Mouse (Mus musculus): ENCODE results near the gene Arhgap10. TPM values are rescaled to one million over a fixed set of nuclear protein-coding genes. Genes with fewer than 3 reads are reported as not detected.
"Not testable (repeated sequence)": the region's sequence is repeated elsewhere in the genome, so short reads cannot be mapped to it uniquely, and the experiment has no call there.

Arhgap10 gene
- total RNA-seq, 4 experiments from 2014 or later, result 14.7 to 37.5 (median 18.3) TPM

DNA sequence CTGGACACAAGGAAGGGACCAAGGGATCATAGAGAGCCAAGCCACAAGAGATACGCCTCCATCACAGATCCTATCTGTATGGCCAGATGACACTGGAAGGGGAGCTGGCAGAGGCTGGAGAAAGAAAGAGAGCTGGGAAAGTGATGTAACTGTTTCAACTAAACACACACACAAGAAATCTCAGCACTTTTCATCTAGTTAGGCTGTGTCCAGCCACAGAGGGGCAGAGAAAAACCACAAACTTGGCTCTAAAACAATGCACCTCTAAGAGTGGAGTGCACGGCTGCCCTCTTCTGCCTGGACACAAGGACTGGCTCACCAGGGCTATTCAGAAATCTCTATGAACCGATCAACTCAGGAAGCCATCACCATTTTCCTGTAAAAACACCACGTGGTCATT is 175.6 kb downstream of the Arhgap10 start:
- no peak for DNase-seq

DNA sequence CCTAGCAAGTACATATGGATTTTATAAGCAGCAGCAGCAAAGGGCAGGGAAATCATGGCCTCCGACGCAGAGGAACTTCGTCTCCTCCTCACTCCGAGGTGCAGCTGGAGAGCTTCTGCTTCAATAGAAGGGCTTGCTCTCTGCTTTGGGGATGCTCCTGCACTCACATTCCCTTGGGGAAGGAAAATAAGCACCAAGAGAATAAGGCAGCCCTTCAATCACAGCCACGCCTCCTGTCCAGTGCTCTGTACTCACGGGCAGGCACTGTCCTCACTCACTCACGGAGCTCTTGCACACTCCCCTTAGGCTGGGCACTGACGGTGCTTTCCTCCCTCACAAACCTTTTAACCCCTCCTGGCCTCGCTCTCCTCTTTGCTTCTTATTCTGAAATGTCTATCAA is 176.4 kb downstream of the Arhgap10 start:
- no peak for DNase-seq

DNA sequence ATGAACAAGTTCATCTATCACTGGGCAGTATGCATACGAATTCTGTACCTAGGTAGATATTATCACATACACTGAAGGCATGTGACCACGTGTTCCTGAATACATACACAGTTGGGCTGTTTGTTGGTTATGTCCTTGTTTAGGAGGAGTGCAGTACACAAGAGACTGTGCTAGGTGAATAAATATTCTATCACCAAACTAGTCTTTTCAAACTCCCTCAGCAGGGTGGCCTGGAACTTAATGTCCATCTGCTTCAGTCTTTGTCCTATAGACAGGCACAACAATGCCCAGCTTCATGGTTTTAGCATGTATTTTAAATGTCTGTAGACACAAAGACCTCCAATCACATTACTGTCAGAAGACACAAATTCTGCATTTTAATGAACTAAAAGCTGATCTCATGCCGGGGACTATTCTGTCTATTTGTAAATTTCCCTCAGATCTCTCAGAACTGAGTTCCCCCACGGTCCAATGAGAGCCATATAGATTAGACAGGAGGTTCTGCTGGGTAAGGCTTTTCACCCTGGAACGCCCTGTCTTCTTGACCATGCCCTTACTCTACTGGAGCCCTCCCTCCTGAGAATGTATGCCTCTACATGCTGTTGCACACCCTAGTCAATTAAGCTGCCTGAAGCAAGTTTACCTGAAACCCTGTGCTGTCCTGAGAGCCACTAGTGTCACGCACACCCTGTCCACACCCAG is 177.6 kb downstream of the Arhgap10 start:
- DNase-seq, result no peak

DNA sequence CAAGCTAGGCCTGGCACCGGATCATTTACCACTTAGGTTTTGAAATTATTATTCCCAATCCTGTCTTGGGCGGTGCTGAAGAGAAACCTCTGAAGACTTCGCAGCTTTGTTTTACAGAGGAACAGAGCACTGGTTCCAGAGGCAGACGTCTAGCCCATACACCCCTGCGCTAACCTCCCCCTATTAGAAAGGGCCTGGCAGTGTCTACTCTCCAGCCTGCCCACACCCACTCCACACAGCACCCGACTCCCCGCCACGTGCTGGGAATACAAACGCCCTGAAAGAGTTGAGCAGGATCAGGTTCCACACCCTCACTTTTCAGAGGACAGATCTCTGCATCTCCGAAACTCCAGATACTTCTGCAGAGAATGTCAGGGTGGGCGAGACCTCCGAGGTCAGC is 180.5 kb downstream of the Arhgap10 start:
- no peak for DNase-seq

DNA sequence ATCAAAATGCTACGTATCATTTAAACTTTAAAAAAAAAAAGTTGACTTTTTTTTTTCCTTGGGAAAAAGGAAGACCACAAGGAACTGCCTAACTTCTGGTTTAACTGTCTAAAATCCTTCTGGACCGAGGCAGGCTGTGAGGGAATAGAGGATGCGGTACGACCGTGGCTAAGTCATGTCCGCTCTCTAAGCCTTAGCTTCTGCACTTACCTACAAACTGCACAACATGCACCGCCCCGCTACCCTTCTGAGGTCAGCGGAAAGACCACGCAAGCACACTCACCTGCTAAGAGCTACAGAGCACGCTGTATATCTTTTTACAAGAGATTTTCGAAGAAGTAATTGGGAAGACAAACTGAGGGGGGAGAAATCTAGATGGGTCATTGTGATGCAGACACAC is 186.6 kb downstream of the Arhgap10 start:
- DNase-seq, result no peak

DNA sequence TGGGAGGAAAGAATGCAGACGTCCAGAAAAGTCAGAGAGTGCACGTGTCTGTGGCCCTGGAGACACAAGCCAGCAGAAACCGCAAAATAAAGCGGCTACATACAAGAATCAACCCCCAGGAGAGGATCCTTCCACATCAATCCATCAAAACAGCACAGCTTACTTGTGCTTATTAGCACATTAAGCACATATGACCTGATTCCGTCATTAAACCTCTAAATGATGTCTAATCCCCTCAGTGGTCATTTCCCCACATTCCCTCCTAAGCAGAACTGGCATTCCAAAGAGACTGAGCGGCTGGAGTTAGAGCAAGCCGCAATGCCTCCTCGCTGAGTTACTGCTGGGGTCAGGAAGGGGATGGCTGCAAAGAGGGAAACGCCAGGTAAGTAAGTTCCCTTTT is 187.4 kb downstream of the Arhgap10 start:
- DNase-seq, result no peak

DNA sequence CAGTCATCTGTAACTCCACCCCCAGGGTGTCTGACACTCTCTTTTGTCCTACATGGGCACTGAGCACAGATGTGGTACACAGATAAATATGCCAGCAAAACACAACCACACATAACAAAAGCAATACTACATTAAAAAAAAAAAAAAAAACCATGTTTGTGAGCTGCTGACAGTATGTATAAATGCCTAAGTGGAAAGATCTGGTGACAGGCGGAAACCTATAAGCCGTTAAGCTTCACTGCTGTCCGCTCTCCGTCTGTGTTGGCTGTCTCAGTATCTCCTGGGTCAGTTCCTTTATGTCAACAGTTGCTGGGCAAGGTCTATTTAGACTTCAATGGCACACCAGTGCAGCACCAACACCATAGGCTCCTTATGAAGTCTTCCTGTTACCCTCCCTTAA is 188.0 kb downstream of the Arhgap10 start:
- no peak for DNase-seq

DNA sequence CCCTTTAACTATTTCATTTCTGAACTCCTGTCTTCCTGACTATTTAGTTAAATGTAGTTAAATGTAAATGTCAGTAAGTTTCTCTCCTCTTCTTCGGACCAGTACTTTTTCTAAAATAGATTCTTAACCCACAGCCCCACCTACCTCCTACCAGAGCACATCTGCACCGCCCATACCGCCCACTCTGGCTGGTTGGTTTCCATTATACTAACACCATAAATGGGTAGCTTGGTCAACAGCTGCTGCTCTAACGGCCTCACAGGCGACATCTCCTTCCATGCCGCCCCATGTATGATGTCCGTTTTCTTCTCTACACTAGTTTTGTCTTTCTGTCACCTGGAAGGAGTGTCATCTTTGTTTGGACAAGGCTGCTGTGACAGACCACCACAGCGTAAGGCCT is 189.3 kb downstream of the Arhgap10 start:
- DNase-seq, result no peak

DNA sequence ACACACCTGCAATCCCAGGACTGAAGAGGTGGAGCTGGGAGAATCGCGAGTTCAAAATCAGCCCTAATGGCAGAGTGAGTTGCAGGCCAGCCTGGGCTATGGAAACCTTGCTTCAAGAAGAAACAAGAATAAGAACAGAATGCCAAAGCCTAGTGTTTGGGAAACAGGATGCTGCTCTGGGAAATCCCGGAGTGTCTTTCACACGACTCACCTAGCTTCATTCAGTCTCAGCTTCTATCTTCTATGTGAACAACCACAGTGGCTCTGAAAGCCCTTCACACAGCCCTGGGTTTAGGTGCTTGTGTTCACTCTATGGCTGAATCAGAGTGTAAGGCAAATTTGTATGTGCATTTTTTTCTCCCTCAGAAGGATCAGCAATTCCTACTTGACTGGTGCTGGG is 190.4 kb downstream of the Arhgap10 start:
- no peak for DNase-seq

DNA sequence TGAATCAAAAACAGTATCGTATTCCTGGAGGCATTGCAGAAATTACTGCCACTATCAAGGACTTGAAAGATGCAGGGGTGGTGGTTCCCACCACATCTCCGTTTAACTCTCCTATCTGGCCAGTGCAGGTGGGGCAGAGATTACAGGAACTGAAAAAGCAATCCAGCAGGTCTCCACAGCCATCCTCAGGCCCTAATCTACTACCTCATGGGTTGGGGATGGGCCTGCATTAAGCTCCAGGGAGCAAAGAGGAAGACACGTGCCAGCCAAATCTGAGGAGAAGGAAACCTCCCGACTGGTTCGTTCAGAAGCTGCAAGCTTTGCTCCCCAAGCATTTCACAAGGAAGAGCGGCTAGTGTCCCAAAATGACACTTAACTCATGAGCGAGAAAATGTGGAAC is 195.0 kb downstream of the Arhgap10 start:
- not testable (repeated sequence) for DNase-seq

DNA sequence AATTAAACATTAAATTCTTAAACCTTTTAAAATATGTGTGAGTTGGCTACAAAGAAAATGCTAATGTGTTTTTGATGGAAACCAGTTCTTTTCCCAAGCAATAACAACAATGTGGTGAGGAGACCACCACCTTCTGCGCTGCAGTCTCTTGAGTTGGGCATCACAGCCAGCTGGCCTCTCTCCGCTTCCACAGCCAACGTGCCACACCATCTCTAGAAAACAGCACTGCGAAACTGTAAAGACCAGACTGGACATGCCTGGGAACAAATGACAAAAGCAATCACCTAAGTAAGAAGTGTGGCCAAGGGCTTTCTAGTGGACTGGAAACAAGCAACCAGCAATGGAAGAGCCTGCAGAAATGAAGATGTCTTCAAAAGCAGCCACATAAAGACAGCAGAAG is 195.9 kb downstream of the Arhgap10 start:
- DNase-seq, result no peak

DNA sequence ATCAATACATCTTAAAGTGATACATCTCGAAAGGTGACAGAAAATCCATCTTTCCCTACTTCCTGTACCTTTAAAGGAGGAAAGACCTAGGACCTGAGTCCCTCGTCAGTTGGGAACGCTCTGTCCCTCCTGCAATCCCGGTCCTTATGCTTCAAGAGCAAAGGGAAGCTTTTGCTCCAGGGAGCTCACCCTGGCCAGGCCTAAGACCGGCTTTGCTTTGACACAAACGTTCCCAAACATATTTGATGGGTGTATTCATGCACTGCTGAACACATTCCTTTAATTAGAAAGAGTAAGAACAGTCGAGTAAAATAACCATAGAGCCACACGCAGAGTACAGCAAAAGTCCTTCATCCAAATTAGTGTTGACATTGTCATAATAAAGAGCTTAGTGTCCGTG is 199.2 kb downstream of the Arhgap10 start:
- no peak for DNase-seq

DNA sequence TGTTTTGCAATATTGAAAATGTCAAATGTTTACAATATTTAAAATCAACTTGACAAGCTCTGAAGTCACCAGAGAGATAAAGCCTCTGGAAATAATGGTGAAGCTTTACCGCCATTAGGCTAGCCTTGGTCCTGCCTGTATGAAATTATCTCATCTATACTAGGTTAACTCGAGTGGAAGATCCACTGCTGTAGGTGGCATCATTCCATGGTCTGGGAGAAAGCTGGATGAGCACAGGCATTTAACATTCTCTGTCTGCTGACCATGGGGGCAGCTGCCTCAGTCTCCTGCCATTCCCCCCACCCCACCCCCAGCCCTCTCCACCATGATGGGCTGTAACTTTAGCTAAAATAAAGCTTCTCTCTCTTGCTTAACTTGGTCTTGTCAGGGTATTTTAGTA is 200.0 kb downstream of the Arhgap10 start:
- DNase-seq, result no peak

DNA sequence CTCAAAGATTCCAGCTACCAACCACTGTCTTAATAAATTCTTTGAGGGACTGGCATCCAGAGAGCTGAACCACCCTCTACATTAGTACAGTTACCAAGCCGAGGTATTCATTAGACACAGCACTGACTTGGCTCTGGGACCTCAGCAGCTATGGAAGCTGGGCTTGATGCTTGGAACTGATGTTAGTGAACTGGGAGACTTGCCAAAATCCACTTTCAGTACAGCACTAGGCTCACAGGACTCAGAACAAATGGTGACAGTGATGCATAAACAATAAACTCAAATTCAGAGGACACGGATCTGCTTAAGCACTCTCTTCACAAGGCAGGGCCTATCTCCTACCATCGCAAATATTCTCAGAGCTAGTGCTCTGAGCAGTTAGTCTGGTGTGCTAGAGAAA is 204.8 kb downstream of the Arhgap10 start:
- no peak for DNase-seq

DNA sequence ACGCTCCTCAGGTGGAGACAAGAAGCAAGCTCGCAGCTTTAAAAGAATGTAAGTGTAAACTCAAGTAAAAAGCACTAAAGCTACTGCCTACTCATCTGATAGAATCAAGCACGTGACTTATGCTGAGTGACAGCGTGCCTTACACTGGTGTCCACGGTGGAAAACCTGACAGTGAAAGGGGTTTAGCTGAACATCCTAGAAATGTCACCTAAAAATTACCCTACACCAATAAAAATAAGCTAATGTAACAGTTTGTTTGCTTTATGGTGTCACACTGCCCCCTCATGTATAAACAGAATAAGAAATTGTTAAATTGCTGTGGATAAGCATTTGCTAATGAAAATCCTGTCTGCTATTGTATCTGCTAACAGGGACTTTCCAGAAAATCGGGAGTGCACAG is 206.0 kb downstream of the Arhgap10 start:
- no peak for DNase-seq

DNA sequence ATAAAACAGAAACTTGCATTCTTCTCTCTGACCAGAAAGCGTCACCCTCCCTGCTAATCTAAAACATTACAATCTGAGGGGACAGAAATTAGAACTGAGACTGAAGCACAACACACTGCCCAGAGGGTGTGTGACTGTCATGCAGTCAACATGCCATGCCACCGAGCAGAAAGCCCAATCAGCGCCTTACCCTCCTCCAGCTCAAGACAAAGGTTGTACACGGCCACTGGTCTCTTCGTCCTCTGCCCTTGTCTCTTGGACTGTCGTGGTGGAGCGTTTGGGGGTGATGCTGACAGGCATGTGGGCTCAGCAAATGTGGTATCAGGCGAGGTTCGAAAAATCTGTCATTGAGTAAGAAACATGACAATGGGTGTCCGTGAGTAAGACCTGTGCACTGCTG is 207.2 kb downstream of the Arhgap10 start:
- DNase-seq, result no peak

DNA sequence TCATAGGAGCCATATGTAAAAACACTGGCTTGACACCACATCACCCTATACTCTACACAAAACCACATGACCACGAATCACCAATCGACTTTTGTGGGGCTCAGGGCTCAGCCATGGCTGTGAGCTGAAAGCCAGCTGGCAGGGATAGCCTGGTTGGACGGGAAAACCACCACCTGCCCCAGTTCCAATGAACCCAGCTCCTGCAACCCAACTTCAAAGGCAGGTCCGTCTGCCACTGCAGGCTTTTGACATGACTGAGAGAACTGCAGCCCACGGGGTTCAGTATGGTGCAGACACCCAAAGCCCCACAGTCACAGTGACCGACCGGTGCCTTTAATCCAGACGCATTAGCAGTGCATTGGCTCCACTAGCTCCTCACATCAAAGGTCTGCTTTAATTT is 207.7 kb downstream of the Arhgap10 start:
- DNase-seq, result no peak

DNA sequence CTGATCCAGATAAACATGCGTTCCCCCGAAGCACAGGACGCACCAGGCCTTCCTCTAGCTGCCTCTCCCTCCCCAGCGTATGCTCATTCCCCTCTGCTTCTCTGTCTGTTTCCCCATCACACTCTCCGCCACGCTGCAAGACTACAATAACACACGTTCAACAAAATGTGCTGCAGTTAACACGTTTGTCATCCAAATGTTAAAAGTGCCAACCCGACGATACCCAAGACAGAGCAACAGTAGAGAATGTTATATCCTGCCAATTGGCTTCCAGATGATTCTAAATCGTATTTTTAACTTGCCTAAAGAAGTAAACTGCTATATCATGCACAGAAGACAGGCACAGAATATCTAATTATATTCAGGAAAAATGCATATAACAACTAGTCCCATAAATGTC is 223.2 kb downstream of the Arhgap10 start:
- DNase-seq, result no peak

DNA sequence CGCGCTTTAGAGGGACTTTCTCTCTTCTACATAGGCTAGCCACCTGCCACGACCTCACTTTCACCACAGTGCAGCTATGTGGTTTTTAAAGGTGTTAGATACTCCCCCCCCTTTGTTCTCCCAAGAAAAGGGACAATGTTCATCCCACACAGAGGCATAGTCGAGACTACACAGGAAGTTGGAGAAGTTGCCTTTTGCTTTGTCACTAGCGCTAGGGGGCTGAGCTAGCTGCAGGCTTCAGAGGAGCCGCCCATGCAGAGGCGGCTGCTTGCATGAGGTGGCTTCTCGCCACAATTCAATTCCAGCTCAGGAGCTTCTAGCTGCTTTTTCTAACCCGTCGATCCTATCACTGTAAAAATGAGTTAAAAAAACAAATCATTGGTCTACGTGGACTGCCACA is 225.1 kb downstream of the Arhgap10 start:
- no peak for DNase-seq

DNA sequence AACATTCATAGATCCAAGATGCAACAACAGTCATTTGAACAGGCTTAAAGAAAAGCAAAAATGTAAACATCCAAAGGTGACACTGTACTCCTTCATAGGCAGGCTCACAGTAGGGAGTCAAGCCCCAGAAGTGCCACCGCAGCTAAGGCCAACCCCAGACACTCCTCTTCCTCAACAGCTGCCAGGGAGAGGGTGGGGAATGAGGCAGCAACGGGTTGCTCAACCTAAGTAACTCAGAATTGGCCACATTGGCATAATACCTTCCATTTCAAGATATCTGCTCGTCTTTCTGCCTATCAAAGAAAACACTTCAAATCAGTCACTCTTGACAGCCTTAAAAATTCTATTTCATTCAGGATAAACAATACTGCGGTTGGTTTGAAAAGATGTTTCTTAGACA is 225.6 kb downstream of the Arhgap10 start:
- no peak for DNase-seq

DNA sequence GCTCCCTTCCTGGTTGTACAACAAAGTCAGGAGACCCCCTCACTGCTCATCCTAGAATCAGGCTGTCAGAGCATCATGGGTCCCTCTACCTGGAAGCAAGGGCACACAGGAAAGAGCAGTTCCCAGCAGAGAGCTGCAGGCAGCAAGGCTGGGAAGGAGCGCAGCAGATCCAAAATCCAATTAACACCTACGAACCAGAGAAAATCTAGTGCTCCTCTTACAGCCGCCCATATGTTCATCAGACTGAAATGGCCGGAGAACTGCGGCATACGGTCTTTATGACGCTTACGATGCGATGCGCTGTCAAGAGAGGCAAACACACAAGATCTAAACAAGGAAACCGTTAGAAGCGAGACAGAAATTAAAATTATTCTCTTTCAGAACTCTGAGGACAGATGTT is 229.3 kb downstream of the Arhgap10 start:
- no peak for DNase-seq

DNA sequence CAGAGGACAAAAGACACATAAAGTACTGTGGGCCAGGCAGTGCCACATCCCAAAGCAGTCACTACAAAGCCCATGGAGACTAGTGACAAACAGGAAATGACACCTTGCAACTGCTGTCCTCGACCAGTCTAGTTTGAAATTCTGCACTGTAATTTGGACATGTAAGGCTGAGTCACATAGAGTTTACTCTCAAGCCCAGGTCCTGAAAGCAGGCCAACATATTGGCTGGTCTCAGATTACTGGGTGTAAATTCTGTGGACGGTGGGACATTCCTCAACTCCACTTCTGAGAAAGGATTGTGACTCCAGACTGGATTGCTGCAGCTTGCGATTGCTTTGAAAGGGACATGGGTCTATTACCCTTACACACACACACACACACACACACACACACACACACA is 229.7 kb downstream of the Arhgap10 start:
- no peak for DNase-seq

DNA sequence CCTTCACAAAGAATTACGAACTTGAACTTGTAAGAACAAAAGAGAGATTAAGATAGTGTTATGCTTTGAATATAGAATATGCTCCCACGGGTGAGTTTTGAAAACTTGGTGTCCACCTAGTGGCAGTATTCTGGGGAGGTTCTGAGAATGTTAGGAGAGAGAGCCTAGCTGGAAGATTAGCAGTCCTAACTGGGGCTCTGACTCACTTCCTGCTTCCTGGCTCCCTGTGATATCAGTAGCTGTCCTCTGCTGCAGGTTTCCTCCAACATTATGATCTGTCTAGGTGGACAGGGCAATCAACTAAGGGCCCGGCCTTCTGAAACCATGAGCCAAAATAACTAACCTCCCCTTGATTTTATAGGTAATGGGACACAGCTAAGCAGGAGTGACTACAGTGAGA is 233.3 kb downstream of the Arhgap10 start:
- no peak for DNase-seq

DNA sequence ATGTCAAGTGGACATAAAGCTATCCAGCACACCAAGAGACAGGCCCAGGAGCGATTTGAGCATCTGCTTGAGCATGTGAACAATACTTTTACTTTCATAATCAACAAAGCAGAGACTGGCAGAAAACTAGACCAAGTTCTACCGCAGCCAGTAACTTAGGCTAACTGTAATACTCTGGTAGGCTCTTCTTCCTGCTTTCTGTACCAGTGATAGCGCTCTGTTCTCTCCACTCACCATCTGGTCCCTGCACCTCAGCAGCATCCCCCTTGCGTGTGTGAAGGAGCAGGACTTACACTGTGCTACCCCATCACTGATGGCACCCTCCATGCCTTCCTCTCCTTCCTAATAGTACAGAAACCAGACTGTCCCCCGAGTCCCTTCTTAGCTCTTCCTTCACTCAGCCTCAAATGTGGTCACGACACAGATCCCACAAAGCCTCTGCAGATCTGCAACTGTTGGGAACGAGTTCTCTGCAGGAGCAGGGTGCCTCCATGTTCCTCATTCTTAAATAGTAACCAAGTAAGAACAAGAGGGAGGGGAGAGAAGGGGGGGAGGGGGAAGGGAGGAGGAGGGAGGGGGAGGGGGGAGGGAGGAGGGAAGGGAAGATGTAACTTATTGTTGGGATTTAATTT is 235.0 kb downstream of the Arhgap10 start:
- no peak for DNase-seq

DNA sequence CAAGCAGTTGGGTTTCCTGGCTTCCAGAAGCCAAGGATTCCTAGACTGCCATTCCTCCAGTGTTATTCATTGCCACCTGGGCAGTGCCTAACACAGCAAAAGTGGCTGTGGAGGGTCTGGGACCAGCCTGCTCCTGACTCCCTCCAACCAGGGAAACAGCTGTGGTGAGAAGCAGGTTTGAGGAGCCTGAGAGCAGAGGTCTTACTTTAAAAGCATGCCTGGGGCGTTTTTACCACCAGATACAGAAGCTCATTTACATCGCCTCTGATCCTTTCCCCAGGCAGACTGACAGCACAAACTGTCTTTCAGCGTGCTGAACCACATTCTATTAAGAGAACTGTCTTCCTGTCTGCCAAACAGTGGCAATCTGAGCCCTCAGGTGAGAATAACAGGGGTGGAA is 237.8 kb downstream of the Arhgap10 start:
- DNase-seq, result no peak
